Comparison of ENCODE assay signal across 22 mouse cellular contexts in genomic region chr11:93497896-93498295, GRCm38 (mm10).
DNase-seq lines count a peak whose midpoint lies in the region; ATAC-seq and TF ChIP-seq lines count a peak whose summit lies in the region.
"Had no signal": no experiment of that assay in that cellular context is flagged by ENCODE, and none has a peak within 500 bp of the region (broad histone marks: within the 10 kb centered on the region; RNA-seq: fewer than 3 reads in every experiment).

No protein-coding gene starts in this region.

- intact Hi-C loops in heart, postnatal 14 days (cut with DNase I) = no loop called here

- no peak overlapping the region for H3K27ac ChIP-seq in forebrain, embryonic 14.5 days (ENCODE audit: low read depth, low read length)
- H3K27ac ChIP-seq in forebrain, embryonic 11.5 days (ENCODE audit: low read depth, low read length) = no peak overlapping the region
- no peak overlapping the region for H3K27ac ChIP-seq in heart, embryonic 10.5 days
- H3K27ac ChIP-seq in midbrain, postnatal 0 days (ENCODE audit: low read depth, low read length) = no peak overlapping the region
- H3K27ac ChIP-seq in midbrain, embryonic 13.5 days = no peak overlapping the region
- H3K27ac ChIP-seq: embryonic facial prominence, embryonic 13.5 days; forebrain, embryonic 13.5 days; gastrocnemius, adult 2 months; hindbrain, embryonic 15.5 days had no signal

- no peaks in the 10 kb centered on the region for H3K27me3 ChIP-seq in forebrain, embryonic 14.5 days (replicated peaks; ENCODE audit: control insufficient read depth, insufficient read depth, low read length)
- no peaks in the 10 kb centered on the region for H3K27me3 ChIP-seq in forebrain, embryonic 11.5 days (ENCODE audit: control insufficient read depth, insufficient read depth, low read length)
- H3K27me3 ChIP-seq in heart, embryonic 10.5 days (ENCODE audit: insufficient read depth, poor library complexity, severe bottlenecking) = no peaks in the 10 kb centered on the region
- no peaks in the 10 kb centered on the region for H3K27me3 ChIP-seq in midbrain, postnatal 0 days (ENCODE audit: insufficient read depth, low read length)
- H3K27me3 ChIP-seq in midbrain, embryonic 13.5 days = no peaks in the 10 kb centered on the region
- H3K27me3 ChIP-seq: embryonic facial prominence, embryonic 13.5 days; forebrain, embryonic 13.5 days; hindbrain, embryonic 15.5 days had no signal

- no peak overlapping the region for H3K4me2 ChIP-seq in forebrain, embryonic 14.5 days (ENCODE audit: low read length)
- H3K4me2 ChIP-seq in forebrain, embryonic 11.5 days (ENCODE audit: low read depth, low read length, severe bottlenecking) = no peak overlapping the region
- no peak overlapping the region for H3K4me2 ChIP-seq in midbrain, postnatal 0 days (ENCODE audit: low read depth, low read length, poor library complexity, severe bottlenecking)
- no peak overlapping the region for H3K4me2 ChIP-seq in midbrain, embryonic 13.5 days (replicated peaks)
- H3K4me2 ChIP-seq: embryonic facial prominence, embryonic 13.5 days; forebrain, embryonic 13.5 days; hindbrain, embryonic 15.5 days had no signal

- H3K4me1 ChIP-seq in forebrain, embryonic 14.5 days (ENCODE audit: control insufficient read depth, insufficient read depth, low read length) = no peaks in the 10 kb centered on the region
- no peaks in the 10 kb centered on the region; the same call in 1 of the 2 replicates for H3K4me1 ChIP-seq in forebrain, embryonic 11.5 days (replicated peaks; ENCODE audit: control insufficient read depth, insufficient read depth, low read length)
- H3K4me1 ChIP-seq in heart, embryonic 10.5 days = no peaks in the 10 kb centered on the region
- no peaks in the 10 kb centered on the region for H3K4me1 ChIP-seq in midbrain, postnatal 0 days (ENCODE audit: insufficient read depth, low read length)
- H3K4me1 ChIP-seq in midbrain, embryonic 13.5 days (replicated peaks) = peaks cover 7% of the 10 kb centered on the region
- H3K4me1 ChIP-seq: embryonic facial prominence, embryonic 13.5 days had no signal

- TF ChIP-seq CTCF in midbrain, postnatal 0 days (IDR thresholded peaks at IDR 0.05) = no peak

- ATAC-seq in forebrain, embryonic 14.5 days = no peak
- no peak for ATAC-seq in forebrain, embryonic 11.5 days (replicated peaks; ENCODE audit: low FRiP score)
- ATAC-seq in midbrain, postnatal 0 days (ENCODE audit: low FRiP score) = no peak
- ATAC-seq in midbrain, embryonic 13.5 days = no peak
- ATAC-seq: forebrain, embryonic 13.5 days; inflammation-experienced regulatory T-cells, adult 6 months; intestine, postnatal 0 days had no signal

- no peak overlapping the region for H3K4me3 ChIP-seq in forebrain, embryonic 14.5 days (ENCODE audit: low read depth, low read length)
- H3K4me3 ChIP-seq in forebrain, embryonic 11.5 days (ENCODE audit: low read depth, low read length) = no peak overlapping the region
- H3K4me3 ChIP-seq in heart, embryonic 10.5 days = no peak overlapping the region
- no peak overlapping the region for H3K4me3 ChIP-seq in midbrain, postnatal 0 days (ENCODE audit: low read depth, low read length)
- H3K4me3 ChIP-seq in midbrain, embryonic 13.5 days (replicated peaks) = no peak overlapping the region
- H3K4me3 ChIP-seq: embryonic facial prominence, embryonic 13.5 days; forebrain, embryonic 13.5 days; gastrocnemius, adult 2 months; hindbrain, embryonic 15.5 days had no signal

- H3K36me3 ChIP-seq in forebrain, embryonic 14.5 days (ENCODE audit: control insufficient read depth, insufficient read depth, low read length) = no peaks in the 10 kb centered on the region
- no peaks in the 10 kb centered on the region for H3K36me3 ChIP-seq in forebrain, embryonic 11.5 days (ENCODE audit: control insufficient read depth, insufficient read depth, low read length)
- no peaks in the 10 kb centered on the region for H3K36me3 ChIP-seq in heart, embryonic 10.5 days
- H3K36me3 ChIP-seq in midbrain, postnatal 0 days (ENCODE audit: insufficient read depth, low read length) = no peaks in the 10 kb centered on the region
- no peaks in the 10 kb centered on the region for H3K36me3 ChIP-seq in midbrain, embryonic 13.5 days
- H3K36me3 ChIP-seq: embryonic facial prominence, embryonic 13.5 days; hindbrain, embryonic 15.5 days had no signal

- peak; percentile 27 for DNase-seq in forebrain, embryonic 14.5 days (ENCODE audit: low spot score)
- no peak for DNase-seq in forebrain, embryonic 11.5 days (ENCODE audit: low spot score)
- DNase-seq in heart, embryonic 10.5 days (ENCODE audit: low spot score) = peak; percentile 22
- DNase-seq in heart, postnatal 14 days = no peak
- peak; percentile 32 for DNase-seq in midbrain, postnatal 0 days (ENCODE audit: low spot score)
- DNase-seq in T-cell, adult 2 months (ENCODE audit: low spot score) = no peak
- DNase-seq: adrenal gland, adult 2 months; adrenal gland, postnatal 25 days; B cell, adult 2 months; cerebellum, adult 11-12 months; cerebellum, adult 9-10 months; cerebellum, postnatal 36 days; gastrocnemius, adult 2 months; gastrocnemius, postnatal 25 days; heart, postnatal 10 days; kidney, adult 8-10 months had no signal

- no peaks in the 10 kb centered on the region for H3K9me3 ChIP-seq in forebrain, embryonic 14.5 days (replicated peaks; ENCODE audit: control insufficient read depth, low read length)
- H3K9me3 ChIP-seq in forebrain, embryonic 11.5 days (ENCODE audit: control insufficient read depth, low read length) = no peaks in the 10 kb centered on the region
- no peaks in the 10 kb centered on the region for H3K9me3 ChIP-seq in heart, embryonic 10.5 days
- no peaks in the 10 kb centered on the region for H3K9me3 ChIP-seq in midbrain, postnatal 0 days (ENCODE audit: low read length)
- no peaks in the 10 kb centered on the region for H3K9me3 ChIP-seq in midbrain, embryonic 13.5 days
- H3K9me3 ChIP-seq: embryonic facial prominence, embryonic 13.5 days; forebrain, embryonic 13.5 days; hindbrain, embryonic 15.5 days had no signal

- 65% methylated on average over 6 of the region's 6 CpGs for WGBS in forebrain, embryonic 14.5 days
- 84% methylated on average over 6 of the region's 6 CpGs for WGBS in forebrain, embryonic 11.5 days
- WGBS in heart, embryonic 10.5 days = 88% methylated on average over 6 of the region's 6 CpGs
- WGBS in midbrain, postnatal 0 days = 42% methylated on average over 6 of the region's 6 CpGs
- WGBS in midbrain, embryonic 13.5 days = 64% methylated on average over 6 of the region's 6 CpGs

- H3K9ac ChIP-seq in forebrain, embryonic 14.5 days (ENCODE audit: low read length) = no peak overlapping the region
- H3K9ac ChIP-seq in forebrain, embryonic 11.5 days (ENCODE audit: low read length) = no peak overlapping the region
- no peak overlapping the region for H3K9ac ChIP-seq in midbrain, postnatal 0 days (replicated peaks; ENCODE audit: low read length, poor library complexity, severe bottlenecking)
- no peak overlapping the region for H3K9ac ChIP-seq in midbrain, embryonic 13.5 days (replicated peaks)
- H3K9ac ChIP-seq: embryonic facial prominence, embryonic 13.5 days; forebrain, embryonic 13.5 days; hindbrain, embryonic 15.5 days had no signal

Comparison
In these comparisons a context has a peak if more than half of its experiments do, and no peak if none do; other contexts are left out.
1. DNase-seq: peak in forebrain, embryonic 14.5 days (single experiment), heart, embryonic 10.5 days (single experiment) and midbrain, postnatal 0 days (single experiment); none in forebrain, embryonic 11.5 days (single experiment), heart, postnatal 14 days (0 of 2) and T-cell, adult 2 months (single experiment).